Mouse (Mus musculus) limb, embryonic 12.5 days (tissue): ENCODE data around the gene 5730522E02Rik. TPM values are rescaled to one million over a fixed set of nuclear protein-coding genes. Genes with fewer than 3 reads are reported as not detected.

Experiments used
- ATAC-seq: fragments of 200-750 bp; cut with Nextera tagmentation; 2 replicates; pipeline ENCODE4 v1.8.0; 2017; ENCODE audit warnings: low read depth, moderate TSS enrichment; ENCODE audit not compliant: insufficient number of reproducible peaks, insufficient read depth, low FRiP score, low TSS enrichment
- H3K27ac ChIP-seq: fragments of 300-500 bp; sonication (generic); 2 replicates; pipeline ENCODE4 v1.5.1; 2016; ENCODE audit warnings: mild to moderate bottlenecking, moderate library complexity
- H3K27me3 ChIP-seq: fragments of 300-500 bp; sonication (generic); 2 replicates; pipeline ENCODE4 v1.6.1; 2016; ENCODE audit warnings: mild to moderate bottlenecking, moderate library complexity
- H3K36me3 ChIP-seq: fragments of 300-500 bp; sonication (generic); 2 replicates; pipeline ENCODE4 v1.6.1; 2016; ENCODE audit warnings: mild to moderate bottlenecking, moderate library complexity
- H3K4me1 ChIP-seq: fragments of 300-500 bp; sonication (generic); replicated peaks from 2 replicates; pipeline ENCODE4 v1.6.1; 2016
- H3K4me2 ChIP-seq: fragments of 300-500 bp; sonication (generic); 2 replicates; pipeline ENCODE4 v1.6.1; 2016; ENCODE audit warnings: mild to moderate bottlenecking, moderate library complexity
- H3K4me3 ChIP-seq: fragments of 300-500 bp; sonication (generic); replicated peaks from 2 replicates; pipeline ENCODE4 v1.5.1; 2016; ENCODE audit warnings: mild to moderate bottlenecking
- H3K9ac ChIP-seq: fragments of 300-500 bp; sonication (generic); replicated peaks from 2 replicates; pipeline ENCODE4 v1.6.1; 2016; ENCODE audit warnings: mild to moderate bottlenecking, moderate library complexity
- H3K9me3 ChIP-seq: fragments of 300-500 bp; sonication (generic); 2 replicates; pipeline ENCODE4 v1.6.1; 2016; ENCODE audit warnings: mild to moderate bottlenecking, moderate library complexity
- WGBS: fragments of 180-500 bp; shearing (Covaris S2); methylation state at CpG from one replicate; pipeline ENCODE4 v1.1.7; 2016; 5-methylcytosine and 5-hydroxymethylcytosine counted together
- polyA plus RNA-seq: library from polyadenylated mRNA; unstranded; fragments of >200 nt; fragmentation: Nextera tagmentation; extraction: Ambion mirVana; gene quantifications from 2 replicates; pipeline ENCODE4 v1.2.1, GENCODE M21; 2016

The 5730522E02Rik gene
- polyA plus RNA-seq, 1 experiment from 2014 or later, result 9.8 TPM

GRCm38 (mm10) chr11:25770991-25771568 lies 439.5 kb downstream of the 5730522E02Rik start:
- Histone ChIP-seq H3K4me3 (no peak overlapping the region), H3K9me3 (no peaks in the 10 kb centered on the region), H3K9ac (no peak overlapping the region), H3K4me1 (no peaks in the 10 kb centered on the region), H3K27ac (no peak overlapping the region), H3K27me3 (no peaks in the 10 kb centered on the region), H3K4me2 (no peak overlapping the region), H3K36me3 (no peaks in the 10 kb centered on the region)
- ATAC-seq, result no peak
- 61% methylated on average over 3 of the region's 3 CpGs for WGBS

GRCm38 (mm10) chr11:25767584-25768333 lies 442.8 kb downstream of the 5730522E02Rik start:
- no peak overlapping the region for H3K9ac ChIP-seq
- no peak overlapping the region for H3K4me2 ChIP-seq
- H3K9me3 ChIP-seq, result no peaks in the 10 kb centered on the region
- 56% methylated on average over 5 of the region's 5 CpGs for WGBS
- H3K27ac ChIP-seq, result no peak overlapping the region
- H3K36me3 ChIP-seq, result no peaks in the 10 kb centered on the region
- no peaks in the 10 kb centered on the region for H3K27me3 ChIP-seq
- no peaks in the 10 kb centered on the region for H3K4me1 ChIP-seq
- ATAC-seq, result no peak
- H3K4me3 ChIP-seq, result no peak overlapping the region

- H3K27ac ChIP-seq, result no peak overlapping the region
- no peaks in the 10 kb centered on the region for H3K36me3 ChIP-seq
- no peaks in the 10 kb centered on the region for H3K27me3 ChIP-seq
- no peak overlapping the region for H3K4me3 ChIP-seq
- no peak for ATAC-seq
- no peak overlapping the region for H3K4me2 ChIP-seq
- H3K9me3 ChIP-seq, result no peaks in the 10 kb centered on the region
- no peak overlapping the region for H3K9ac ChIP-seq
- no peaks in the 10 kb centered on the region for H3K4me1 ChIP-seq
- 71% methylated on average over 7 of the region's 7 CpGs for WGBS
These were observed 457.2 kb downstream of the 5730522E02Rik start for GRCm38 (mm10) chr11:25753156-25753899.

- no peaks in the 10 kb centered on the region; the same call in 1 of the 2 replicates for H3K4me1 ChIP-seq
- H3K36me3 ChIP-seq, result no peaks in the 10 kb centered on the region
- 93% methylated on average over 3 of the region's 3 CpGs for WGBS
- no peak overlapping the region for H3K9ac ChIP-seq
- no peaks in the 10 kb centered on the region for H3K27me3 ChIP-seq
- no peaks in the 10 kb centered on the region for H3K9me3 ChIP-seq
- no peak overlapping the region for H3K4me3 ChIP-seq
- no peak overlapping the region for H3K27ac ChIP-seq
- no peak for ATAC-seq
- H3K4me2 ChIP-seq, result no peak overlapping the region
These were observed 458.1 kb downstream of the 5730522E02Rik start for GRCm38 (mm10) chr11:25752418-25752817.

- Histone ChIP-seq H3K4me2 (no peak overlapping the region), H3K27ac (no peak overlapping the region), H3K9ac (no peak overlapping the region), H3K27me3 (no peaks in the 10 kb centered on the region), H3K36me3 (no peaks in the 10 kb centered on the region), H3K9me3 (no peaks in the 10 kb centered on the region), H3K4me1 (no peaks in the 10 kb centered on the region; the same call in 1 of the 2 replicates), H3K4me3 (no peak overlapping the region)
- 58% methylated on average over 6 of the region's 6 CpGs for WGBS
- no peak for ATAC-seq
These were observed 463.3 kb downstream of the 5730522E02Rik start for GRCm38 (mm10) chr11:25747098-25747862.

GRCm38 (mm10) chr11:25743664-25744063 lies 466.9 kb downstream of the 5730522E02Rik start:
- peaks cover 6% of the 10 kb centered on the region; the same call in 1 of the 2 replicates for H3K4me1 ChIP-seq
- WGBS, result 84% methylated on average over 3 of the region's 3 CpGs
- H3K36me3 ChIP-seq, result no peaks in the 10 kb centered on the region
- no peak overlapping the region for H3K9ac ChIP-seq
- H3K4me2 ChIP-seq, result no peak overlapping the region
- H3K4me3 ChIP-seq, result no peak overlapping the region
- no peaks in the 10 kb centered on the region for H3K9me3 ChIP-seq
- H3K27ac ChIP-seq, result no peak overlapping the region
- no peaks in the 10 kb centered on the region for H3K27me3 ChIP-seq
- ATAC-seq, result no peak

- Histone ChIP-seq H3K36me3 (no peaks in the 10 kb centered on the region), H3K4me1 (0 out of 2 replicates have a peak, but pooled peaks cover 6% of the 10 kb centered on the region), H3K4me2 (no peak overlapping the region), H3K27me3 (no peaks in the 10 kb centered on the region), H3K27ac (no peak overlapping the region), H3K9me3 (no peaks in the 10 kb centered on the region), H3K4me3 (no peak overlapping the region), H3K9ac (no peak overlapping the region)
- no peak for ATAC-seq
- 89% methylated on average over 5 of the region's 5 CpGs for WGBS
These were observed 473.3 kb downstream of the 5730522E02Rik start for GRCm38 (mm10) chr11:25737255-25737654.

GRCm38 (mm10) chr11:25729476-25729875 lies 481.1 kb downstream of the 5730522E02Rik start:
- Histone ChIP-seq H3K4me3 (no peak overlapping the region), H3K27me3 (no peaks in the 10 kb centered on the region), H3K27ac (no peak overlapping the region), H3K36me3 (no peaks in the 10 kb centered on the region), H3K9me3 (no peaks in the 10 kb centered on the region), H3K4me2 (no peak overlapping the region), H3K9ac (no peak overlapping the region), H3K4me1 (peaks cover 2% of the 10 kb centered on the region; the same call in 1 of the 2 replicates)
- no peak for ATAC-seq
- WGBS, result 47% methylated on average over 1 of the region's 1 CpGs

GRCm38 (mm10) chr11:25715447-25716321 lies 494.9 kb downstream of the 5730522E02Rik start:
- H3K4me1 ChIP-seq, result no peaks in the 10 kb centered on the region
- ATAC-seq, result no peak
- no peaks in the 10 kb centered on the region for H3K36me3 ChIP-seq
- H3K27ac ChIP-seq, result no peak overlapping the region
- no peak overlapping the region for H3K4me2 ChIP-seq
- no peak overlapping the region for H3K4me3 ChIP-seq
- WGBS, result 84% methylated on average over 7 of the region's 7 CpGs
- H3K9me3 ChIP-seq, result no peaks in the 10 kb centered on the region
- no peaks in the 10 kb centered on the region for H3K27me3 ChIP-seq
- H3K9ac ChIP-seq, result no peak overlapping the region

GRCm38 (mm10) chr11:25710559-25710958 lies 500.0 kb downstream of the 5730522E02Rik start:
- H3K36me3 ChIP-seq, result no peaks in the 10 kb centered on the region
- H3K4me1 ChIP-seq, result no peaks in the 10 kb centered on the region
- no peak overlapping the region for H3K4me2 ChIP-seq
- H3K27ac ChIP-seq, result no peak overlapping the region
- 79% methylated on average over 2 of the region's 2 CpGs for WGBS
- no peaks in the 10 kb centered on the region for H3K27me3 ChIP-seq
- no peaks in the 10 kb centered on the region for H3K9me3 ChIP-seq
- H3K4me3 ChIP-seq, result no peak overlapping the region
- H3K9ac ChIP-seq, result no peak overlapping the region
- no peak for ATAC-seq
